Mouse (Mus musculus) sigmoid colon, adult 10 weeks (tissue): ENCODE data around the gene Gm26741. TPM values are rescaled to one million over a fixed set of nuclear protein-coding genes. Genes with fewer than 3 reads are reported as not detected.

Experiments used
- polyA plus RNA-seq: library from polyadenylated mRNA; stranded (reverse); fragments of 350-450 nt; fragmentation: Illumina TruSeq; extraction: RNeasy Lipid Tissue Mini Kit (QIAGEN cat#74804); gene quantifications from one replicate; pipeline ENCODE4 v1.2.3, GENCODE M21; 2014; ENCODE audit warnings: low read depth, low replicate concordance

Gm26741 gene
- polyA plus RNA-seq, result not detected

GRCm38 (mm10) chr10:52358467-52358866 lies at the start of gene Gm26741:
Gm26741 (plus strand) TSS chr10:52358767.

GRCm38 (mm10) chr10:52381845-52382591 lies 23.5 kb downstream of the Gm26741 start, which contains the start of gene Gopc:
Gopc (minus strand) TSS chr10:52382124.

GRCm38 (mm10) chr10:52388922-52389430 lies 30.4 kb downstream of the Gm26741 start, which contains the start of gene Nepn:
Nepn (plus strand) TSS chr10:52388972.

Other genes with a start within 250 kb of the Gm26741 start
- 0.09 TPM for gene Ros1, start 163.5 kb upstream of the Gm26741 start, polyA plus RNA-seq
- 23.2 TPM for gene Dcbld1, start 125.1 kb upstream of the Gm26741 start, polyA plus RNA-seq
- 78.6 TPM for gene Gopc, start 23.4 kb downstream of the Gm26741 start, polyA plus RNA-seq
- not detected for gene Nepn, start 30.2 kb downstream of the Gm26741 start, polyA plus RNA-seq
- gene Nus1, start 58.8 kb downstream of the Gm26741 start, polyA plus RNA-seq, result 177 TPM